Mouse (Mus musculus) layer of hippocampus, postnatal 10 days (tissue): Measurements from ENCODE around the gene Cfap61. TPM values are rescaled to one million over a fixed set of nuclear protein-coding genes. Genes with fewer than 3 reads are reported as not detected.
"Not testable (repeated sequence)": the region's sequence is repeated elsewhere in the genome, so short reads cannot be mapped to it uniquely, and the experiment has no call there.

Experiments used
- DNase-seq, 2 experiments: peaks; one replicate each; pipeline ENCODE4 v3.0.0; 2021; ENCODE audit warnings: low spot score in 2 of 2
- long read RNA-seq: library from polyadenylated mRNA; stranded (forward); transcript quantifications from one replicate; pipeline ENCODE4 v2.0.0, GENCODE M21; 2023
- total RNA-seq, 2 experiments: library from RNA; stranded (reverse); gene quantifications; 2 replicates each; pipeline ENCODE4 v1.2.3; 2021

The Cfap61 gene
- 1 to 10 TPM; 3.6 to 4.1 TPM for total RNA-seq
- long read RNA-seq, partial matches to known transcripts, result 0 of 5 reads
- long read RNA-seq, other reads (novel, unspliced or antisense), result 4 of 5 reads

- peak; percentile 90 to 92 for DNase-seq
These were observed at the start of gene Cfap61, which contains the start of gene Crnkl1 for GRCm38 (mm10) chr2:145934339-145935231. Gene Cfap61 (plus strand): TSS chr2:145934784. Gene Crnkl1 (minus strand): TSS chr2:145935014.

- DNase-seq, result no peak
These were observed 49.4 kb upstream of the Cfap61 start for GRCm38 (mm10) chr2:145884913-145885785.

- DNase-seq, result peak in 1 of 2 experiments; percentile 25
These were observed 46.4 kb upstream of the Cfap61 start for GRCm38 (mm10) chr2:145887937-145888765.

GRCm38 (mm10) chr2:145888766-145889480 is 45.7 kb upstream of the Cfap61 start:
- no peak for DNase-seq

GRCm38 (mm10) chr2:145890571-145890970 is 44.0 kb upstream of the Cfap61 start:
- DNase-seq, result no peak

GRCm38 (mm10) chr2:145893756-145894155 is 40.8 kb upstream of the Cfap61 start:
- no peak for DNase-seq

- no peak for DNase-seq
These were observed 36.5 kb upstream of the Cfap61 start for GRCm38 (mm10) chr2:145898106-145898505.

- not testable (repeated sequence) for DNase-seq
These were observed 34.3 kb upstream of the Cfap61 start for GRCm38 (mm10) chr2:145900318-145900717.

GRCm38 (mm10) chr2:145901861-145902260 is 32.7 kb upstream of the Cfap61 start, which contains the start of gene Naa20:
Gene Naa20 (plus strand): TSS chr2:145902099.
- DNase-seq, result no peak

GRCm38 (mm10) chr2:145903061-145903901 is 31.3 kb upstream of the Cfap61 start:
- peak; percentile 90 to 94 for DNase-seq

- no peak for DNase-seq
These were observed 30.5 kb upstream of the Cfap61 start for GRCm38 (mm10) chr2:145903983-145904616.

- DNase-seq, result no peak
These were observed 29.4 kb upstream of the Cfap61 start for GRCm38 (mm10) chr2:145905156-145905555.

GRCm38 (mm10) chr2:145905884-145906283 is 28.7 kb upstream of the Cfap61 start:
- DNase-seq, result not testable (repeated sequence)

GRCm38 (mm10) chr2:145920941-145921650 is 13.5 kb upstream of the Cfap61 start:
- DNase-seq, result no peak

- DNase-seq, result no peak
These were observed 2.4 kb downstream of the Cfap61 start for GRCm38 (mm10) chr2:145936975-145937374.

GRCm38 (mm10) chr2:145941403-145941802 is 6.8 kb downstream of the Cfap61 start:
- DNase-seq, result no peak

GRCm38 (mm10) chr2:145944286-145944685 is 9.7 kb downstream of the Cfap61 start:
- DNase-seq, result no peak

- no peak for DNase-seq
These were observed 13.9 kb downstream of the Cfap61 start for GRCm38 (mm10) chr2:145948402-145948954.
